Mouse (Mus musculus) bone marrow macrophage, adult 2 months (primary cell): ENCODE measurements around the gene Rela.

ENCODE experiments used
- CTCF ChIP-seq: IDR thresholded peaks from 2 replicates; pipeline ENCODE4 v1.5.1; 2012; ENCODE audit warnings: low read depth, mild to moderate bottlenecking, low read length, moderate library complexity
- POLR2A ChIP-seq: IDR thresholded peaks from 2 replicates; pipeline ENCODE4 v1.6.1; 2012; ENCODE audit warnings: mild to moderate bottlenecking, low read depth, low read length, borderline replicate concordance

DNA sequence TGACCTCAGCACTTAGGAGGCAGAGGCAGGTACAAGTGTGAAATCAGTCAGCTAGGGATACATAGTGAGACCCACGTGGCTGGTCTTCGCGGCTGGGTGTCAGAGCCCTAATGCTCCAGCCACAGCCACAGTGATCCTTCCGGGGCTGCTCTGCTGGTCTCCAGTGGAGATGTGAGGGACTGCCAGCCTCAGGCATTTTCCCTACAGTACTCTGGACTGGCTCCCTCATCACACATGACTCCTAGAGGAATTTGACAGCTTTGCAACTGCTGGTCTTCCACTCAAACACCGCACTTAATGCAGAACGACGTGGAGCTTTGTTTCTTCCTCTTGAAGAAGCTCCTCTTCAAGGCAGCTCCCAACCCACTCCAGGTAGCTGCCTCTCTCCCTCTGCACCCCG lies 31.1 kb upstream of the Rela start:
- no peak for TF ChIP-seq CTCF
- no peak for TF ChIP-seq POLR2A
